Mouse (Mus musculus) CH12.LX (cell line): Measurements from ENCODE around the gene Pabpc6.

Source experiments
- CTCF ChIP-seq, 2 experiments: IDR thresholded peaks in 1 of 2; conservative IDR thresholded peaks in 1 of 2; 2 replicates each; pipeline ENCODE4 v1.5.1; 2011 to 2012; ENCODE audit warnings: low read depth in 2 of 2, low read length in 2 of 2, improper control_type of control experiment in 1 of 2, inconsistent platforms in 1 of 2, mild to moderate bottlenecking in 1 of 2, moderate library complexity in 1 of 2
- E2F4 ChIP-seq: IDR thresholded peaks from 2 replicates; pipeline ENCODE4 v1.6.1; 2011; ENCODE audit warnings: low read depth, low read length, improper control_type of control experiment; ENCODE audit not compliant: insufficient replicate concordance
- EP300 ChIP-seq: IDR thresholded peaks from 2 replicates; pipeline ENCODE4 v1.6.1; 2011; ENCODE audit warnings: low read length, improper control_type of control experiment
- JUN ChIP-seq: IDR thresholded peaks from 2 replicates; pipeline ENCODE4 v1.6.1; 2011; ENCODE audit warnings: low read depth, mild to moderate bottlenecking, low read length, improper control_type of control experiment, moderate library complexity; ENCODE audit not compliant: insufficient read depth
- JUND ChIP-seq: conservative IDR thresholded peaks from 2 replicates; pipeline ENCODE4 v1.6.1; 2011; ENCODE audit warnings: low read depth, low read length, improper control_type of control experiment
- MAX ChIP-seq: IDR thresholded peaks from 2 replicates; pipeline ENCODE4 v1.6.1; 2011; ENCODE audit warnings: low read length, improper control_type of control experiment
- MEF2A ChIP-seq: IDR thresholded peaks from 2 replicates; pipeline ENCODE4 v1.6.1; 2014; ENCODE audit warnings: low read depth, mild to moderate bottlenecking, inconsistent platforms, low read length, improper control_type of control experiment, borderline replicate concordance
- MXI1 ChIP-seq: IDR thresholded peaks from 2 replicates; pipeline ENCODE4 v1.6.1; 2011; ENCODE audit warnings: mild to moderate bottlenecking, low read depth, low read length, improper control_type of control experiment
- NELFE ChIP-seq: IDR thresholded peaks from 2 replicates; pipeline ENCODE4 v1.6.1; 2011; ENCODE audit warnings: low read depth, low read length, improper control_type of control experiment
- POLR2A ChIP-seq: IDR thresholded peaks from 2 replicates; pipeline ENCODE4 v1.6.1; 2011; ENCODE audit warnings: low read depth, mild to moderate bottlenecking, improper control_type of control experiment, low read length
- POLR2AphosphoS2 ChIP-seq: IDR thresholded peaks from 2 replicates; pipeline ENCODE4 v1.6.1; 2011; ENCODE audit warnings: low read depth, low read length, improper control_type of control experiment
- SIN3A ChIP-seq: IDR thresholded peaks from 2 replicates; pipeline ENCODE4 v1.6.1; 2012; ENCODE audit warnings: low read length, improper control_type of control experiment, inconsistent platforms
- ZC3H11A ChIP-seq: IDR thresholded peaks from 2 replicates; pipeline ENCODE4 v1.6.1; 2012; ENCODE audit warnings: low read depth, mild to moderate bottlenecking, inconsistent platforms, low read length, improper control_type of control experiment
- ZNF384 ChIP-seq: IDR thresholded peaks from 2 replicates; pipeline ENCODE4 v1.6.1; 2012; ENCODE audit warnings: low read depth, low read length, improper control_type of control experiment, inconsistent platforms

DNA sequence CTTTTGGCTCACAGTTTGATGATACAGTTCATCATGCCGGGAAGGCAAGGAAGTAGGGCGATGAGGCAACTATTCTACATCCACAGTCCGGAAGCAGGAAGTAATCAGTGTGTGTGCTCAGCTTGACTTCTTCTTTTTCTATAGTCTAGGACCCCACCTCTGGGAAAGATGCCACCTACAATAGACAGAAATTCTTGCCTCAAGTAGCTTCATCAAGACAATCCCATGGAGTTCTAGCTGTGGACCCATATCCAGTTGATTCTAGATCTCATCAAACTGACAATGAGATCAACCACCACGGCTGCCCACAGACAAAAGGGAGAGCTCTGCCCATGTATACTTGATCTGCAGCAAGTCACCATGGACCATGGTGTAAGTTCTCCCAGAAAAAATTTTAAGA is 32.5 kb downstream of the Pabpc6 start:
- no peak for TF ChIP-seq SIN3A
- TF ChIP-seq POLR2A = no peak
- TF ChIP-seq MXI1 = no peak
- TF ChIP-seq ZC3H11A = no peak
- no peak for TF ChIP-seq ZNF384
- TF ChIP-seq JUND = no peak
- no peak for TF ChIP-seq E2F4
- no peak for TF ChIP-seq CTCF (conservative IDR thresholded peaks at IDR 0.05 in 1 of 2, IDR thresholded peaks at IDR 0.05 in 1 of 2; ENCODE audit: low read depth in 2 of 2, low read length in 2 of 2)
- TF ChIP-seq MEF2A = no peak
- TF ChIP-seq JUN = no peak
- no peak for TF ChIP-seq MAX
- TF ChIP-seq EP300 = no peak
- TF ChIP-seq NELFE = no peak
- no peak for TF ChIP-seq POLR2AphosphoS2
